Mouse (Mus musculus): ENCODE data around the gene Hjurp. TPM values are rescaled to one million over a fixed set of nuclear protein-coding genes. Genes with fewer than 3 reads are reported as not detected.

The Hjurp gene
- polyA plus RNA-seq (2015; fragmentation: Nextera tagmentation; extraction: Ambion mirVana): 34.9 and 40.6 TPM in 2 replicates

DNA sequence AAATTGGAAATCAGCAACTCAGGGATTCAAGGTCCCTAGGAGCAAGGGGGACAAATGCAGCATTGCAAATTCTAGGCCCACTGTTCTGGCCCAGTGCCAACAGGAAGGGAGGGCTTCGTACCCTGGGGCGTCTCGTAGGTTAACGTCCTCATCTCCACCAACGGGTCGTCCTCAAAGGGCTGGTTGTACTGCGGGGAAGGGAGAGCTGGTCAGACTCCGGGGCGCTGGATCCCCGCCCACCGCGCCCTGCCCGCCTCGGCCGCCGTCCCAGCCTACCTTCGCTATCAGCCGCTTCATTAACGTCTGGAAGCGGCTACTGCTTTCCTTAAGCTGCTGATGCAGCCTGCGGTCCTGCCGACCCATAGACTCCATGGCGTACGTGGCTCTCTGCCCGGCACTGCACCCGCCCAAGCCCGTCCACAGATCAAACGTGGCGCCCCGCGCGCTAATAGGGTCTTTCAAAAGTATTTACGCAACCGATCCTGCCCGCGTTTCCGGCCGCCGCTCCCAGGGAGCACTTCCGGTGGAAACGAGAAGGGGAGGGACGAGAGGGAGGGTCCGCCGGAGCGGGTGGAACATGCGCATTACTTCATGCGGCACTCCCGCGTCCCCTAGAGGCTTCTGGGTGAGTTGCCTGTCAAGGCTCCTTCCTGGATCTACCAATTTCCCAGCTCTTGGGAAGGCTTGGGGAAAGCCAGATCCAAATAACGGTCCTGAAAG lies at the start of gene Hjurp, which contains the start of gene Trpm8:
TSS of gene Hjurp (minus strand) at position 536 of the 720 bp plus-strand sequence.
TSS of gene Trpm8 (plus strand) at position 564 of the 720 bp plus-strand sequence.

GRCm38 (mm10) chr1:88226670-88227379 lies 50.6 kb downstream of the Hjurp start, which contains the start of gene Mroh2a:
TSS of gene Mroh2a (plus strand) at chr1:88226986.

Other genes with a start within 250 kb of the Hjurp start
- gene Ugt1a10, start 222.2 kb downstream of the Hjurp start, polyA plus RNA-seq (2015; fragmentation: Nextera tagmentation; extraction: Ambion mirVana): not detected in 2 replicates
- 0.17 TPM in 1 of 2 replicates, not detected in the other for gene Ugt1a9, start 206.8 kb downstream of the Hjurp start, polyA plus RNA-seq (2015; fragmentation: Nextera tagmentation; extraction: Ambion mirVana)
- gene Ugt1a8, start 189.8 kb downstream of the Hjurp start, polyA plus RNA-seq (2015; fragmentation: Nextera tagmentation; extraction: Ambion mirVana): not detected in 2 replicates
- gene Ugt1a7c, start 182.6 kb downstream of the Hjurp start, polyA plus RNA-seq (2015; fragmentation: Nextera tagmentation; extraction: Ambion mirVana): 1.7 and 2.7 TPM in 2 replicates
- not detected in 2 replicates for gene Ugt1a6b, start 174.4 kb downstream of the Hjurp start, polyA plus RNA-seq (2015; fragmentation: Nextera tagmentation; extraction: Ambion mirVana)
- 3.5 and 4.2 TPM in 2 replicates for gene Ugt1a6a, start 142.8 kb downstream of the Hjurp start, polyA plus RNA-seq (2015; fragmentation: Nextera tagmentation; extraction: Ambion mirVana)
- gene Ugt1a5, start 111.6 kb downstream of the Hjurp start, polyA plus RNA-seq (2015; fragmentation: Nextera tagmentation; extraction: Ambion mirVana): not detected in 2 replicates
- gene Ugt1a2, start 77.0 kb downstream of the Hjurp start, polyA plus RNA-seq (2015; fragmentation: Nextera tagmentation; extraction: Ambion mirVana): 0.08 and 0.11 TPM in 2 replicates
- 11.7 and 14.8 TPM in 2 replicates for gene Dnajb3, start 71.9 kb downstream of the Hjurp start, polyA plus RNA-seq (2015; fragmentation: Nextera tagmentation; extraction: Ambion mirVana)
- 0.08 and 0.23 TPM in 2 replicates for gene Ugt1a1, start 65.7 kb downstream of the Hjurp start, polyA plus RNA-seq (2015; fragmentation: Nextera tagmentation; extraction: Ambion mirVana)
- 0.36 and 0.39 TPM in 2 replicates for gene Mroh2a, start 50.6 kb downstream of the Hjurp start, polyA plus RNA-seq (2015; fragmentation: Nextera tagmentation; extraction: Ambion mirVana)
- gene Trpm8, start within 50 bp of the Hjurp start, polyA plus RNA-seq (2015; fragmentation: Nextera tagmentation; extraction: Ambion mirVana): 0.19 and 0.35 TPM in 2 replicates
- 0.17 and 0.34 TPM in 2 replicates for gene Spp2, start 129.3 kb upstream of the Hjurp start, polyA plus RNA-seq (2015; fragmentation: Nextera tagmentation; extraction: Ambion mirVana)
- gene Glrp1, start 232.4 kb upstream of the Hjurp start, polyA plus RNA-seq (2015; fragmentation: Nextera tagmentation; extraction: Ambion mirVana): 0.08 TPM in 1 of 2 replicates, not detected in the other

Measured in neural tube, postnatal 0 days (tissue).